Mouse (Mus musculus) mouse embryonic stem cell (cell line): ENCODE results near the gene Sept9.

Experiments
- in situ Hi-C, 2 experiments: fragments of 300-500 bp; cut with MboI; formaldehyde crosslinking; loops; 1 replicate in 1 of 2; 3 replicates in 1 of 2; pipeline ENCODE4 v1.14.3; 2019 to 2020; ENCODE audit warnings: low sequenced_read_pairs in 2 of 2, low pct_unique_long_range_greater_than_20kb in 1 of 2, mixed read lengths in 1 of 2; ENCODE audit not compliant: unreplicated experiment in 1 of 2

Sept9 gene

DNA sequence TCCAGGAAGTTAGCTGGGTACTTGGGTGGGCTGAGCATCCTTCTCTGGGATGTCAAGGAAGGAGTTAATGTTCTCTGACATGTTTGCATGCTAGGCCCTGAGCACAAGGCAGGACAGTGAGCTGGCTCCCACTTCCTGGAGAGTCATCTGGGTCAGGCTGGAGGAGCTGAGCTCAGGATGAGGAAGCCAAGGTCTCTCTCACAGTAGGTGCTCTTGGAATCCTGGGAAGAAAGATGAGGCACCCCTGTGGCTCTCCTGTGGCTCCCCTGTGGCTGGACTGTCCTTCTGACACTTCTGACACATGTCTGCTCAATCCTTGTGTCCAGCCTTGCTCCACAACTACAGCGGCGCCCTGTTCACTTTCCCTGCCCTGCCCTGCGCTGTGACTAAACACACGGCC is 52.3 kb downstream of the Sept9 start:
- in situ Hi-C loops, result no loop called here

- in situ Hi-C loops, result no loop called here
These were observed 53.4 kb downstream of the Sept9 start for GRCm38 (mm10) chr11:117252846-117253245.

- in situ Hi-C loops, result no loop called here
These were observed 55.0 kb downstream of the Sept9 start for GRCm38 (mm10) chr11:117254161-117255107.

GRCm38 (mm10) chr11:117255108-117255489 is 55.6 kb downstream of the Sept9 start:
- in situ Hi-C loops, result no loop called here

- in situ Hi-C loops, result no loop called here
These were observed 56.6 kb downstream of the Sept9 start for GRCm38 (mm10) chr11:117256088-117256487.

GRCm38 (mm10) chr11:117256840-117257239 is 57.4 kb downstream of the Sept9 start:
- in situ Hi-C loops, result no loop called here

- in situ Hi-C loops, result no loop called here
These were observed 57.8 kb downstream of the Sept9 start for GRCm38 (mm10) chr11:117257266-117257665.

DNA sequence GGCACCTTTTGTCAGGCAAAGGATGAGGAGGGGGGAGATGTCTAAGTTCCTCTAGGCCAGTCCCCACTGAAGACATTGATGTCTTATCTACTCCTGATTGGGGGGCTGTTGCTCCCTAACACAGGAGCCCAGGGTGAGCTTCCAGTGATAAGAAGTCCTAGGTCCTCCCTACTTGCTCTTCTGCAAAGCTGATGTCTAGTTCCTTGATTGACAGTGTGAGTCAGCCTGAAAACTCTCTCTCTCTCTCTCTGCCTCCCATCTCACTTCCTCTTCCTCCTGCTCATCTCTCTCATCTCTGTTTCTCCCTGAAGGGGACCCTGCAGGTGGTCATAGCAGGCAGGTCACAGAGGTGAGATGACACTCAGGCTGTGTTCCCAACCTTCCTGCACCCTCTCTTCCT is 58.4 kb downstream of the Sept9 start:
- in situ Hi-C loops, result no loop called here

- in situ Hi-C loops, result no loop called here
These were observed 59.9 kb downstream of the Sept9 start for GRCm38 (mm10) chr11:117259178-117259960.

- in situ Hi-C loops, result no loop called here
These were observed 61.2 kb downstream of the Sept9 start for GRCm38 (mm10) chr11:117260631-117261030.

GRCm38 (mm10) chr11:117263096-117263808 is 63.8 kb downstream of the Sept9 start:
- in situ Hi-C loops, result no loop called here

DNA sequence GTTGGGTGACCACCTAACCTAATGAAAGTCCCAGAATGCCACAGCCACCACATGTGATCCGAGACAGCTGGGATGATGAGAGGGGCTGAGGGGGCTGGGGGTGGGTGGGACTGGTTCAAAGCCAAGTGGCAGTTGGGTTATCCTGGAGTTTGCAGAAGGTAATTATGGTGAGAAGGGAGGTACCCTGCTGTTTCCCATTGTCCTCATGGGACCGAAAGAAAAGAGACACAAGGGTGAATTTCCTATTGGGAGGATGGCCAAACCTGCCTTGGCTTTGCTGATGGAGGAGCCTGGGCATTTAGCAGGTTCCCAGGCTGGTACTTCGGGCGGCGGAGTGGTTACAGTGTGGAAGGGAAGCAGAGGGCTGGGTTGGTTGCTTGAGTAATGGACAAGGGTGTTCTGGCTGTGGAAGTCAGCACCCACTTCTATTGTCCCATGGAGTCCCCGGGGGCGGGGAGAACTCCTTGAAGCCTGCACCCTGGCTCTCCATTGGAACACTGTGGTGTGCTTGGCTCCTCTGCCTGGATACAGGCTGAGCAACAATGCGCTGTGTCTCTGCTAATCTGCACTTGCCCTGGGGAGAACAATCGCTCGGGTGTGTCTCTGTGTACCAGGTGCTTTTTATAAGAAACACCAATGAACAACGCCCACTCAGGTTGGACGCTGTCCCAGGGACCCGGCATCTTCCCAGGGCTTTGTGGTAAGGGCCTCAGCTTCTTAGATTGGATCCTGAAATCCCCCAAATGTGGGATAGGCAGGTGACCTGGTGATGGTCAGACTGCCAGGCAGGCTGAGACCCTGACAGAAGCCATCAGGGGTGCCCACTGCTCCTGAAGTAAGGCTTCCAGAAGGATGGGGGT is 64.9 kb downstream of the Sept9 start:
- in situ Hi-C loops, result no loop called here

DNA sequence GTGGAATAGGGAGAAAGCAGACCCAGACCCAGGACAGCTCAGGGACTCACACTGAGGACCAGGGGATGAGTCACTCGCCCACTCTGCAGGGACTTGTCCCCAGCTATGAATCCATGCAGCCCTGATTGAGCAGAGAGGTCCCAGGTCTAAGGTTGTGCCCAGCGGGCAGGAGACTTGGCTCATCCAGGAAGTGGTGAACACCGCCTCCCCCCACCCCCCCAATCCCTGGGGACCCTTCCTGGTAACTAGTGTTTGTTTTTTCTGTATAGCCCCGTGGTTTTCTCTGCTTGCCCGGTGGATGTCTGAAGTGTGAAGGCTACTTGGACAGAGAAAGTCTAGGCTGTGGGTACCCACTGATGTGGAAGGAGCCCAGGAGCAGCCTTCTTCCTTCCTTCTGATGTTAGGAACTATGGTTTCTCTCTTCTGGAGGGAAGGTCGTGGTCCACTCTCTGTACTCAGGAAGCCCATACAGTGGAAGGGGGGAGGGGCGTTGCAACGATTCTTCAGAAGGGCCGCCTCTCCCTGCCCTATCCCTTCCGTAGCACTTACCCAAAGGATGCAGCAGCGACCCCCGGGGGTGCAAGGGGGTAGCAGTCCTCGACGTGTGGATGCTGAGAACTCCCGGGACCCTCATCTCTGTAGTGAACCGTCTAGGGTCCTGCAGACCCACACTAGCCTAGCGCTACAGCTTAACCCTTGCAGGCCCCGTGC is 66.0 kb downstream of the Sept9 start:
- in situ Hi-C loops, result no loop called here

GRCm38 (mm10) chr11:117265981-117266905 is 66.8 kb downstream of the Sept9 start:
- in situ Hi-C loops, result no loop called here

GRCm38 (mm10) chr11:117266906-117267721 is 67.7 kb downstream of the Sept9 start:
- in situ Hi-C loops, result no loop called here

GRCm38 (mm10) chr11:117267828-117268227 is 68.4 kb downstream of the Sept9 start:
- in situ Hi-C loops, result no loop called here
